Mouse (Mus musculus) intestine, embryonic 15.5 days (tissue): ENCODE results near the gene Rnf11. TPM values are rescaled to one million over a fixed set of nuclear protein-coding genes. Genes with fewer than 3 reads are reported as not detected.
A peak's percentile ranks its signal among the peaks of the same experiment; 100 is the strongest.
"Not testable (repeated sequence)": the region's sequence is repeated elsewhere in the genome, so short reads cannot be mapped to it uniquely, and the experiment has no call there.

Experiments
- ATAC-seq: fragments of 200-750 bp; cut with Nextera tagmentation; 2 replicates; pipeline ENCODE4 v1.8.0; 2017; ENCODE audit warnings: moderate TSS enrichment, moderate library complexity
- H3K27ac ChIP-seq: fragments of 300-500 bp; sonication (generic); 2 replicates; pipeline ENCODE4 v1.5.1; 2015; ENCODE audit warnings: mild to moderate bottlenecking, inconsistent platforms
- H3K27me3 ChIP-seq: fragments of 300-500 bp; sonication (generic); replicated peaks from 2 replicates; pipeline ENCODE4 v1.6.1; 2015; ENCODE audit warnings: inconsistent platforms
- H3K36me3 ChIP-seq: fragments of 300-500 bp; sonication (generic); 2 replicates; pipeline ENCODE4 v1.6.1; 2015; ENCODE audit warnings: inconsistent platforms
- H3K4me1 ChIP-seq: fragments of 300-500 bp; sonication (generic); replicated peaks from 2 replicates; pipeline ENCODE4 v1.6.1; 2015; ENCODE audit warnings: inconsistent platforms
- H3K4me2 ChIP-seq: fragments of 300-500 bp; sonication (generic); replicated peaks from 2 replicates; pipeline ENCODE4 v1.6.1; 2015; ENCODE audit warnings: mild to moderate bottlenecking, inconsistent platforms
- H3K4me3 ChIP-seq: fragments of 300-500 bp; sonication (generic); replicated peaks from 2 replicates; pipeline ENCODE4 v1.5.1; 2015; ENCODE audit warnings: inconsistent platforms
- H3K9ac ChIP-seq: fragments of 300-500 bp; sonication (generic); 2 replicates; pipeline ENCODE4 v1.6.1; 2015; ENCODE audit warnings: inconsistent platforms
- H3K9me3 ChIP-seq: fragments of 300-500 bp; sonication (generic); 2 replicates; pipeline ENCODE4 v1.6.1; 2016; ENCODE audit warnings: inconsistent platforms
- WGBS: fragments of 180-500 bp; shearing (Covaris S2); methylation state at CpG from one replicate; pipeline ENCODE4 v1.1.7; 2015; 5-methylcytosine and 5-hydroxymethylcytosine counted together
- polyA plus RNA-seq: library from polyadenylated mRNA; unstranded; fragments of >200 nt; fragmentation: Nextera tagmentation; extraction: Ambion mirVana; gene quantifications from 2 replicates; pipeline ENCODE4 v1.2.1, GENCODE M21; 2015

Rnf11 gene
- polyA plus RNA-seq, 1 experiment from 2014 or later = 32.0 TPM

GRCm38 (mm10) chr4:109407176-109407520 lies 77.4 kb downstream of the Rnf11 start:
- Histone ChIP-seq H3K4me1 (peaks cover 24% of the 10 kb centered on the region), H3K27ac (peak overlapping the region; percentile 81), H3K4me3 (peak overlapping the region; percentile 54), H3K27me3 (no peaks in the 10 kb centered on the region), H3K9me3 (no peaks in the 10 kb centered on the region), H3K9ac (peak overlapping the region; percentile 64), H3K36me3 (no peaks in the 10 kb centered on the region), H3K4me2 (peak overlapping the region; percentile 96)
- peak; percentile 9; the same call in 1 of the 2 replicates for ATAC-seq
- WGBS = 4% methylated on average over 11 of the region's 24 CpGs

GRCm38 (mm10) chr4:109406486-109407175 lies 77.9 kb downstream of the Rnf11 start, which contains the start of gene Ttc39a:
Gene Ttc39a (plus strand): TSS chr4:109406623.
- peak within 1 kb of the TSS; percentile 96 for H3K4me2 ChIP-seq
- H3K36me3 ChIP-seq = no peaks in the 10 kb centered on the region
- no peaks in the 10 kb centered on the region for H3K9me3 ChIP-seq
- ATAC-seq = peak; percentile 64
- H3K27me3 ChIP-seq = no peaks in the 10 kb centered on the region
- H3K27ac ChIP-seq = peak within 1 kb of the TSS; percentile 81
- H3K4me1 ChIP-seq = peaks cover 24% of the 10 kb centered on the region
- WGBS = under 1% methylated on average over 39 of the region's 56 CpGs
- H3K4me3 ChIP-seq = peak within 1 kb of the TSS; percentile 54
- peak within 1 kb of the TSS; percentile 64 for H3K9ac ChIP-seq

GRCm38 (mm10) chr4:109406054-109406485 lies 78.5 kb downstream of the Rnf11 start:
- no peaks in the 10 kb centered on the region for H3K36me3 ChIP-seq
- peak overlapping the region; percentile 54 for H3K4me3 ChIP-seq
- H3K9me3 ChIP-seq = no peaks in the 10 kb centered on the region
- WGBS = 2% methylated on average over 3 of the region's 3 CpGs
- H3K4me2 ChIP-seq = peak overlapping the region; percentile 96
- peak overlapping the region; percentile 64 for H3K9ac ChIP-seq
- no peaks in the 10 kb centered on the region for H3K27me3 ChIP-seq
- ATAC-seq = peak; percentile 91
- H3K27ac ChIP-seq = peak overlapping the region; percentile 81
- peaks cover 24% of the 10 kb centered on the region for H3K4me1 ChIP-seq

- no peaks in the 10 kb centered on the region for H3K9me3 ChIP-seq
- H3K4me1 ChIP-seq = peaks cover 24% of the 10 kb centered on the region
- H3K27ac ChIP-seq = peak overlapping the region; percentile 81
- no peaks in the 10 kb centered on the region for H3K27me3 ChIP-seq
- 63% methylated on average over 8 of the region's 8 CpGs for WGBS
- H3K4me2 ChIP-seq = peak overlapping the region; percentile 96
- peak overlapping the region; percentile 54 for H3K4me3 ChIP-seq
- no peak for ATAC-seq
- H3K36me3 ChIP-seq = no peaks in the 10 kb centered on the region
- peak overlapping the region; percentile 21; the same call in 1 of the 2 replicates for H3K9ac ChIP-seq
These were observed 79.1 kb downstream of the Rnf11 start for GRCm38 (mm10) chr4:109405415-109405814.

- peak overlapping the region; percentile 96; the same call in 1 of the 2 replicates for H3K4me2 ChIP-seq
- H3K9me3 ChIP-seq, H3K27ac ChIP-seq, H3K36me3 ChIP-seq, ATAC-seq, H3K27me3 ChIP-seq: not testable (repeated sequence)
- 85% methylated on average over 3 of the region's 3 CpGs for WGBS
- peak overlapping the region; percentile 54 for H3K4me3 ChIP-seq
- H3K4me1 ChIP-seq = peaks cover 24% of the 10 kb centered on the region
- 0 out of 2 replicates have a peak overlapping the region, but pooled peaks have one; percentile 21 for H3K9ac ChIP-seq
These were observed 79.6 kb downstream of the Rnf11 start for GRCm38 (mm10) chr4:109404908-109405307.

GRCm38 (mm10) chr4:109401176-109401689 lies 83.3 kb downstream of the Rnf11 start:
- ATAC-seq = no peak
- peaks cover 13% of the 10 kb centered on the region; the same call in 1 of the 2 replicates for H3K4me1 ChIP-seq
- WGBS = 69% methylated on average over 5 of the region's 5 CpGs
- no peak overlapping the region for H3K9ac ChIP-seq
- no peaks in the 10 kb centered on the region for H3K27me3 ChIP-seq
- no peak overlapping the region for H3K4me2 ChIP-seq
- no peaks in the 10 kb centered on the region for H3K9me3 ChIP-seq
- H3K27ac ChIP-seq = no peak overlapping the region
- H3K36me3 ChIP-seq = no peaks in the 10 kb centered on the region
- H3K4me3 ChIP-seq = no peak overlapping the region

Other genes starting within 250 kb of the Rnf11 start
- gene Eps15, start 204.5 kb downstream of the Rnf11 start, polyA plus RNA-seq = 30.4 and 35.1 TPM in 2 replicates
- 17.0 and 21.5 TPM in 2 replicates for gene Ttc39a, start 78.1 kb downstream of the Rnf11 start, polyA plus RNA-seq
- not detected in 2 replicates for gene 4930522H14Rik, start 46.6 kb upstream of the Rnf11 start, polyA plus RNA-seq
- 7.0 and 7.7 TPM in 2 replicates for gene Cdkn2c, start 182.5 kb upstream of the Rnf11 start, polyA plus RNA-seq
- 24.3 and 25.7 TPM in 2 replicates for gene Faf1, start 191.9 kb upstream of the Rnf11 start, polyA plus RNA-seq